Mouse (Mus musculus): ENCODE results near the gene Zfp120. TPM values are rescaled to one million over a fixed set of nuclear protein-coding genes. Genes with fewer than 3 reads are reported as not detected.
A peak's percentile ranks its signal among the peaks of the same experiment; 100 is the strongest.
"Not testable (repeated sequence)": the region's sequence is repeated elsewhere in the genome, so short reads cannot be mapped to it uniquely, and the experiment has no call there.

Gene Zfp120
- 17.1 and 27.2 TPM in 2 replicates for total RNA-seq (2017)

DNA sequence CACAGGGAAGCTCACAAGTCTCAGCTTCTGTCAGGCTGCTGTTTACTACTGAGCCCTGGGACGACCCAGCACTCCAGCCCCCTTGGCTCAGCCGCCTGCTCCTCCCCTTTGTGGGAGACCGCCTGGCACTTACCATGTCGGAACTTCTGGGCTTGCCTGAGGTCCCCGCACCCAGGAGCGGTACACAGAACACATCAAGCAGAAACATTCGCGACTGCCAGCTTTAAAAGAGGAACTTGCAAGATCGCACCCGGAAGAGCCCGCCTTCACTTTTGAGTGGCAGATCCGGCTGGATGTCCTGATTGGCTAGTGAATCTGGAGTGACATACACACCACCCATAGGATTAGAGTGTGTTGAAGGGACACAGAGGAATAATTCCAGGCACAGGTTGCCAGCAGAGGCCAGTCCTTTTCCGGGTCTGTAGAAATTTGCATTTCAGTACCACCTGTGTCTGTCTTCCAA is at the start of gene Zfp120:
Zfp120 (minus strand) TSS at position 274 of the 463 bp plus-strand sequence.
- ATAC-seq (replicated peaks in 1 of 2; ENCODE audit: insufficient read depth in 1 of 2, low FRiP score in 2 of 2, low TSS enrichment in 1 of 2, low read depth in 1 of 2, poor library complexity in 2 of 2, severe bottlenecking in 2 of 2) = peak; percentile 99

GRCm38 (mm10) chr2:150181570-150181999 is 45.1 kb upstream of the Zfp120 start, which contains the start of gene Gm14139:
Gene Gm14139 (plus strand): TSS chr2:150181755.
- ATAC-seq (replicated peaks in 1 of 2; ENCODE audit: insufficient read depth in 1 of 2, low FRiP score in 2 of 2, low TSS enrichment in 1 of 2, low read depth in 1 of 2, poor library complexity in 2 of 2, severe bottlenecking in 2 of 2) = not testable (repeated sequence)

DNA sequence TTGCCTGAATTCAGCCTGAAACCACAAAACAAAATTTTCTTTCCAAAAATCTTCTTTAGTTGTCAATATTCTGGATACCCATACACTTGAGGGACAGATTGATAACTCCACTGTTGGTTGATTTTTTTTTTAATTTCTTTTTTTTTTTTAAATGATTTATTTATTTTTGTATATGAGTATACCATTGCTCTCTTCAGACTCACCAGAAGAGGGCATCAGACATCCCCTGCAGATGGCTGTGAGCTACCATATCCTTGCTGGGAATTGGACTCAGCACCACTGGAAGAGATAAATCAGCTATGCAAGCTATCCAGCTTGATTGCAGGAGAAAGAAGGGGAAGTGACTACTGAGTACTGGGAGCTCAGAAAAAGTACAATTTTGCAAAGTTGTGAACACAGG is 44.5 kb upstream of the Zfp120 start:
- not testable (repeated sequence) for ATAC-seq (replicated peaks in 1 of 2; ENCODE audit: insufficient read depth in 1 of 2, low FRiP score in 2 of 2, low TSS enrichment in 1 of 2, low read depth in 1 of 2, poor library complexity in 2 of 2, severe bottlenecking in 2 of 2)

GRCm38 (mm10) chr2:150179579-150179978 is 43.1 kb upstream of the Zfp120 start, which contains the start of gene Gm10770:
Gene Gm10770 (minus strand): TSS chr2:150179679.
- not testable (repeated sequence) for ATAC-seq (replicated peaks in 1 of 2; ENCODE audit: insufficient read depth in 1 of 2, low FRiP score in 2 of 2, low TSS enrichment in 1 of 2, low read depth in 1 of 2, poor library complexity in 2 of 2, severe bottlenecking in 2 of 2)

DNA sequence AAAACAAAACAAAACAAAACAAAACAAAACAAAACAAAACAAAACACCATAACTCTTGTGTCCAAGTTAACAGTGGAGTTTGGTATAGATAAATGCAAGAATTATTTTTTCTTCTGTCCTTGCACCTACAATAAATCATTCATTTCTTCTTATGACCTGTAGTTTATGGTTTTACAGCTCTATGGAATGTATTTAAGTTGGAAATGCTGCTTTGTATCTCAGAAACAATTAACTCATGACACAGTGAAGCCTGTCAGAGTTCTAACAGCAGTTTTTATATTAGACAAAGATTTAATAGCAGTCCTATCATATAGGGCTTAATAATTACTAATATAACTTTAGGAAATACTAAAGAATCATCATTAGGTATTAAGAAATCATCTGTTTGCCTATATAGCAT is 37.3 kb upstream of the Zfp120 start:
- ATAC-seq (replicated peaks in 1 of 2; ENCODE audit: insufficient read depth in 1 of 2, low FRiP score in 2 of 2, low TSS enrichment in 1 of 2, low read depth in 1 of 2, poor library complexity in 2 of 2, severe bottlenecking in 2 of 2) = no peak

GRCm38 (mm10) chr2:150166703-150167102 is 30.2 kb upstream of the Zfp120 start:
- no peak for ATAC-seq (replicated peaks in 1 of 2; ENCODE audit: insufficient read depth in 1 of 2, low FRiP score in 2 of 2, low TSS enrichment in 1 of 2, low read depth in 1 of 2, poor library complexity in 2 of 2, severe bottlenecking in 2 of 2)

DNA sequence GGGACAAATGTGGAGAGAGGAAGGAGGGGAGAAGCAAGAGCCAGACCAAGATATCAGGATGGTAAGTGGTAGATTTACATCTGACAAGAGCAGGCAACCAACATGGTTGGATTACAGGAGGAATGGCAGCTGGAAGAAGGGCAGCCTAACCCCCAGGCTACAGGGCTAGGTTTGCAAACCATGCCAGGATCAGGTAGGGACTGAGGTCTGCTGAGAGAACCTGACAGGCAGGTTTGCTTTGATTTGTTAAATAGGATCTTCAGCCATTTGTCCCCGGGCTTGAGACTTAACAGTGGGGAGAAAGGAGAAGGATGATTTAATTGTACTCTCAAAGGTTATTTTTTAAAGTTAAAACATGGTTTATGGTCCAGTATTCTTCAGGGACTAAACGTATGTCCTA is 3.7 kb downstream of the Zfp120 start:
- ATAC-seq (replicated peaks in 1 of 2; ENCODE audit: insufficient read depth in 1 of 2, low FRiP score in 2 of 2, low TSS enrichment in 1 of 2, low read depth in 1 of 2, poor library complexity in 2 of 2, severe bottlenecking in 2 of 2) = no peak

DNA sequence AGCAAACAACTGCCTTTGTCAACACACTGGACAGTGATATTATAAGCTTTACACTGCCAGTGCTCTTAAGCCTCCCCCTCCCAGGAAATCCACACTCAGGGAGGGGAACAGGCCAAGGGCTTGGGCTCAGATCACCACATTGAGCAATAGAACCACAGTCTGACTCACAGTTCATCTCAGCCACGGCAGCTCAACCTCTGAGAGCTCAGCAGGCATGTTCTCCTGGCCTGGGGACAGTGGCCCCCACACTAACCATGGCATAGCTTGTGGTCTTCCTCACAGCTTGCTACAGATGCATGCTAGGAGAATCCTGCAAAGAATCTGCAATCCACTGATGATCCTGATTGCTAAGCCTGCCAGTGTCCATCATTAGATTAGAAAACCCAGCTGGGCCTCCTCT is 4.5 kb downstream of the Zfp120 start:
- ATAC-seq (replicated peaks in 1 of 2; ENCODE audit: insufficient read depth in 1 of 2, low FRiP score in 2 of 2, low TSS enrichment in 1 of 2, low read depth in 1 of 2, poor library complexity in 2 of 2, severe bottlenecking in 2 of 2) = not testable (repeated sequence)

DNA sequence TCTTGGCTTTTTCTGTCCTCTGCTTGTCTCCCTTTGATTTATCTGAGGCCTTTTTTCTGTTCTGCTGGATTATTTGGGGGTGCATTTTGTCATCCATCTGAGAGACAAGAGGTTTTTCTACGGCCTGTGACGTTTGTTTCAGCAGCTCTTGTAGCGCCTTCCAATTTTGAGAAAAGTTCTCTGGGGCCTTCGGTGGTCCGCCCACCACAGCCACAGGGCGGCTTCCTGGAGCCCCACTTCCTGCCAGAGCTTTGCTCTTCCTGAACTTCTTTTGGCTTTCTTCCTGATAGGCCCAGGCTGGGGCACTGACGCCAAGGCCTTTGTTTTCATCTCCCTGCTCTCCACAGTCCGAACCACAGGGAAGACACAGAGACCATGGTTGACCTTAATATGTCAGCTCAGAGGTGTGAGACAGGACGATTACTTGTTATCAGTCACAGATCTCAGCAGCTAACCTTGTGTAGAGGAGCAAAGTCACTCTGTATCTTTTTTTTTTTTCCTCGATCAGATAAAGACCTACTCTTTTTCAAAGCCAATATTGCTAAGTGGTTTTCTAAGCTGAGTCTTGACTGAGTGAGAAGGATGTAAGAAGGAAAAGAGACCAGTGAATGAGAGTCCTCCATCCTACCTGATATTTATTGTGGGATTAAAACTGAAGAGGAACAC is 25.1 kb downstream of the Zfp120 start:
- ATAC-seq (replicated peaks in 1 of 2; ENCODE audit: insufficient read depth in 1 of 2, low FRiP score in 2 of 2, low TSS enrichment in 1 of 2, low read depth in 1 of 2, poor library complexity in 2 of 2, severe bottlenecking in 2 of 2) = no peak

GRCm38 (mm10) chr2:150099618-150100017 is 36.9 kb downstream of the Zfp120 start:
- peak; percentile 53 to 68; a peak in 2 of 4 replicates for ATAC-seq (replicated peaks in 1 of 2; ENCODE audit: insufficient read depth in 1 of 2, low FRiP score in 2 of 2, low TSS enrichment in 1 of 2, low read depth in 1 of 2, poor library complexity in 2 of 2, severe bottlenecking in 2 of 2)

Other genes with a start within 250 kb of the Zfp120 start
- gene Gm10770, start 43.0 kb upstream of the Zfp120 start, total RNA-seq (2017) = not detected in 2 replicates
- gene Gm14139, start 45.0 kb upstream of the Zfp120 start, total RNA-seq (2017) = not detected in 2 replicates
- gene Zfp937, start 81.4 kb upstream of the Zfp120 start, total RNA-seq (2017) = 2.8 and 6.5 TPM in 2 replicates
- 10.6 and 17.6 TPM in 2 replicates for gene Gm21994, start 118.9 kb upstream of the Zfp120 start, total RNA-seq (2017)
- gene Gm14124, start 120.8 kb upstream of the Zfp120 start, total RNA-seq (2017) = not detected in 2 replicates
- 5.6 and 14.5 TPM in 2 replicates for gene Gm10130, start 187.0 kb upstream of the Zfp120 start, total RNA-seq (2017)
- gene 3300002I08Rik, start 226.1 kb upstream of the Zfp120 start, total RNA-seq (2017) = 4.4 and 8.5 TPM in 2 replicates